Mouse (Mus musculus) hindbrain, embryonic 14.5 days (tissue): Measurements from ENCODE around the gene 9930111J21Rik1. TPM values are rescaled to one million over a fixed set of nuclear protein-coding genes. Genes with fewer than 3 reads are reported as not detected.
"Not testable (repeated sequence)": the region's sequence is repeated elsewhere in the genome, so short reads cannot be mapped to it uniquely, and the experiment has no call there.

ENCODE experiments used
- ATAC-seq: fragments of 200-750 bp; cut with Nextera tagmentation; 2 replicates; pipeline ENCODE4 v1.8.0; 2017; ENCODE audit warnings: moderate number of reproducible peaks, mild to moderate bottlenecking, moderate TSS enrichment, moderate library complexity; ENCODE audit not compliant: low FRiP score
- DNase-seq: peaks from one replicate; pipeline ENCODE4 v3.0.0-alpha.2; 2015; ENCODE audit warnings: low spot score
- H3K27ac ChIP-seq: fragments of 300-500 bp; sonication (generic); 2 replicates; pipeline ENCODE4 v1.5.1; 2014; ENCODE audit warnings: mild to moderate bottlenecking, moderate library complexity
- H3K27me3 ChIP-seq: fragments of 300-500 bp; sonication (generic); 2 replicates; pipeline ENCODE4 v1.6.1; 2014; ENCODE audit warnings: mild to moderate bottlenecking, low read length, mixed read lengths; ENCODE audit not compliant: control insufficient read depth, insufficient read depth
- H3K36me3 ChIP-seq: fragments of 300-500 bp; sonication (generic); replicated peaks from 2 replicates; pipeline ENCODE4 v1.6.1; 2014; ENCODE audit not compliant: control insufficient read depth, insufficient read depth
- H3K4me1 ChIP-seq: fragments of 300-500 bp; sonication (generic); replicated peaks from 2 replicates; pipeline ENCODE4 v1.6.1; 2014; ENCODE audit warnings: antibody characterized with exemption, low read length, mixed read lengths; ENCODE audit not compliant: control insufficient read depth, insufficient read depth
- H3K4me2 ChIP-seq: fragments of 300-500 bp; sonication (generic); replicated peaks from 2 replicates; pipeline ENCODE4 v1.6.1; 2014; ENCODE audit warnings: mild to moderate bottlenecking, moderate library complexity
- H3K4me3 ChIP-seq: fragments of 300-500 bp; sonication (generic); replicated peaks from 2 replicates; pipeline ENCODE4 v1.5.1; 2014; ENCODE audit warnings: mild to moderate bottlenecking, low read length
- H3K9ac ChIP-seq: fragments of 300-500 bp; sonication (generic); 2 replicates; pipeline ENCODE4 v1.6.1; 2014
- H3K9me3 ChIP-seq: fragments of 300-500 bp; sonication (generic); 2 replicates; pipeline ENCODE4 v1.6.1; 2016; ENCODE audit warnings: low read length; ENCODE audit not compliant: control insufficient read depth
- WGBS: fragments of 180-500 bp; shearing (Covaris S2); extraction: QIAGEN DNeasy Blood & Tissue Kit; methylation state at CpG from one replicate; pipeline ENCODE4 v1.1.7; 2014; 5-methylcytosine and 5-hydroxymethylcytosine counted together
- polyA plus RNA-seq: library from polyadenylated mRNA; unstranded; fragments of >200 nt; fragmentation: Nextera tagmentation; extraction: Ambion mirVana; gene quantifications from 2 replicates; pipeline ENCODE4 v1.2.1, GENCODE M21; 2014

The 9930111J21Rik1 gene
- polyA plus RNA-seq, 1 experiment from 2014 or later = 0.51 TPM

DNA sequence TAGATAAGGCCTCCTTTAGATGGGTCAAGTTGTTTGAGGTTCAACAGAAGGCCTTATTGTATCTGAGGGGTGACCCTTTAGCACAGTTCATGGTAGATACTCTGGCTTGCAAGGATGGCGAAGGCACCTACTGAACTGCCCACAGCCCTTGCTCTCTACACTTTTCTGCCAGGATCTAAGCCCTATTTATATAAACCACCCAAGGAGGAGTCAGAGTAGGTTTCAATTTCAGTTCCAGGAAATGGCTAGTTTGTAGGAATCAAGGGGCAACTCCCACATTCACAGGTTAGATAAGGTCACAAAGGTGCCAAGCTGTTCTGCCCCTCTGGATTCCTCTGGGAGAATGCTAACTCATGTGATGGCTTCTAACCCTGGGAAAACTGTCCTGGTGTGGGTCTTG, 51.1 kb downstream of the 9930111J21Rik1 start:
- H3K9ac ChIP-seq, ATAC-seq, H3K4me1 ChIP-seq, H3K27me3 ChIP-seq, H3K4me2 ChIP-seq, H3K4me3 ChIP-seq, H3K27ac ChIP-seq, H3K9me3 ChIP-seq, H3K36me3 ChIP-seq, DNase-seq: not testable (repeated sequence)
- WGBS = 95% methylated on average over 1 of the region's 1 CpGs

DNA sequence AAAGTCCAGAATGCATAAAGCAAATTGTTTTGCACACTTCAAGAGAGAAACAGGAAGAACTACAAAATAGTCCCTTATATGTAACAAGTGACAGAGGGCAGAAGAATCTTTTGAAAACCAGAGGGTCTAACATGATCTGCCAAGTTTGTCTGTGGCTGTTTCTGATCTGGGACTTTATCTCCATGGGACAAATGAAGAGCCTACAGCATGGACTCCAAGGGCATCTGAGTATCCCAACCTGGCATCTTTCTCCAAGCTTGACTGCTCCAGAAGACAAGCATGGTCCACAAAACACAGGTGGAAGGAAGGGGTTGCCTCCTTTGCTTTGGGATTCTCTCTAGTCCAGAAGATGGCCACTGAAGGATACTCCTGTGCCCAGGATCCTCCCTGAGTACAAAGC, 52.8 kb downstream of the 9930111J21Rik1 start:
- H3K9me3 ChIP-seq, H3K27me3 ChIP-seq, H3K9ac ChIP-seq, H3K4me1 ChIP-seq, H3K4me3 ChIP-seq, ATAC-seq, H3K27ac ChIP-seq, H3K36me3 ChIP-seq, H3K4me2 ChIP-seq, DNase-seq: not testable (repeated sequence)

DNA sequence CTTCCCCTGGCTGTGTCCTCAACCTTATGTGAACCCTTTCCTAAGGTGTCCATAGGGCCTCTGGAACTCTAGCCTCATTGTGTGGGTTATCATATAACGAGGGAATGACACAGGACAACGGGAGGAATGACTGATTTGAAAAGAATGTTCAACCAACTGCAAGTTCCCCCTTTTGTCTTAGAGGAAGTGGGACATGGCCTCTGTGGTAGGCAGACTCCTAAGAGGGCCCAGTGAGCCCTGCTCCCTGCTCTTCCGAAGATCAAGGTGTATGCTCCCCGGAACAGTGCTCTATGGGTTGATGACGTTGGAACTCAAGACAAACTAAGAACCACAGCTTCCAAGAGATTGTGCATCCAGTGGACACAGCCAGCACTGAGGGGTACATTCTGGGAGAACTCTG, 55.4 kb downstream of the 9930111J21Rik1 start:
- not testable (repeated sequence) for H3K36me3 ChIP-seq

DNA sequence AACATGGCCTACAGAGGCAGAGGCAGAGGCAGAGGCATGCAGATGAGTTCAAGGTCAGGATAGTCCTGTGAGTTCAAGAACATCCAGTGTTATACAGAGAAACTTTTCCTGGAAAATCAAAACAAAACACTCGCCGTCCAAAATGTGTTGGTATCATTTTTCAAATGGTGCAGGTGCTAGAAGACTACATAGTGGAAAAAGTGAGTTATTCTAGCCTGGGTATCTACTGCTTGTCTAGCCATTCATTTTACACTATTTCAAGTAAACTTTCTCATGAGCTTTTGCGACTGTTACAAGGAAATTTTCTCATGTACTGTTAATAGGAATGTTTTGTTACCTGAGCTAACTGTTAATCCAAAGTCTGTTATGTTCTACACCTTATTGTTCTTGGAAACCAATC, 60.8 kb downstream of the 9930111J21Rik1 start:
- no peak for ATAC-seq
- no peak for DNase-seq
- H3K4me3 ChIP-seq = no peak overlapping the region
- no peak overlapping the region for H3K27ac ChIP-seq
- no peaks in the 10 kb centered on the region for H3K27me3 ChIP-seq
- H3K9ac ChIP-seq = no peak overlapping the region
- H3K4me2 ChIP-seq = no peak overlapping the region
- H3K4me1 ChIP-seq = no peaks in the 10 kb centered on the region
- no peaks in the 10 kb centered on the region for H3K36me3 ChIP-seq
- H3K9me3 ChIP-seq = no peaks in the 10 kb centered on the region
- WGBS = 93% methylated on average over 3 of the region's 3 CpGs

More for the DNA sequence above, 55.4 kb downstream of the 9930111J21Rik1 start:
- H3K4me3 ChIP-seq, H3K9me3 ChIP-seq, H3K9ac ChIP-seq, H3K27ac ChIP-seq, DNase-seq, ATAC-seq, H3K27me3 ChIP-seq, H3K4me2 ChIP-seq, H3K4me1 ChIP-seq: not testable (repeated sequence)
- 78% methylated on average over 5 of the region's 5 CpGs for WGBS

DNA sequence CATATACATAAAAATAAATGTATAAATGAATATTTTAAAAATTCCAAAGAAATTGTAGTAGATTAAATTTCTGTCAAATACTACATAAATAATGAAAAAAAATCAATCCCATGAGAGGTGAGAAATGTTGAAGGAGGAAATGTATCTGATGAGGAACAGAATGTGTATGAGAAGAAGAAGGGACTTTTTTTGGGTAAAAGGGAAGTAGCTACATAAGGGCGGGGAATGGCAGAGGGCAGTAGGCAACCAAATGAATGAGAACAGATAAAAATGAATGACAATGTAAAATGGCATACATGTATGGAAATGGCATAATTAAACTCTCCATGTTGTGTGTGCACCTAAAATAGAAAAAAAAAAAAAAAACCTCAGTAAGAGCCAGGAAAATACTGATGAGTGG, 65.6 kb downstream of the 9930111J21Rik1 start:
- H3K4me2 ChIP-seq = no peak overlapping the region
- no peak for DNase-seq
- H3K4me1 ChIP-seq = no peaks in the 10 kb centered on the region
- no peak overlapping the region for H3K9ac ChIP-seq
- ATAC-seq = no peak
- no peak overlapping the region for H3K4me3 ChIP-seq
- no peaks in the 10 kb centered on the region for H3K36me3 ChIP-seq
- 100% methylated on average over 1 of the region's 1 CpGs for WGBS
- H3K9me3 ChIP-seq = no peaks in the 10 kb centered on the region
- H3K27ac ChIP-seq = no peak overlapping the region
- H3K27me3 ChIP-seq = no peaks in the 10 kb centered on the region

DNA sequence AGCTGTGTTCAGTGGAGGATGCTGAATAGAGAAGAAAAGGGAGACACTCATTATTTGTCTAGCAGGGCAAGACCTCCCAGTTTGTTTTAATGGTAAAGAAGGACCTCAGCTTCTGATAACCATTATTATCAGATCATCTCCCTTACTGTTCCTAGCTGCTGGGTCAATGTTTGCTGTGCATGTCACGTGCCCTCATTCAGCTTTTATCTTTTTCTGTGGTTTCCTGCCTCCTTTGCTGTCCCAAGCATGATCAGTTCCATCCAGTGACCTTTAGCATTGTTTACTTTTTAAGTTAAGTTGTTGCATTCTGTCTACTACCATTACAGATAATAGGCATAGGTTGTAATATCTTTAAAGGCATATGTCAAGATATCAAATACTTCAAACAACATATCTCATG, 70.7 kb downstream of the 9930111J21Rik1 start:
- H3K9me3 ChIP-seq = no peaks in the 10 kb centered on the region
- DNase-seq = no peak
- H3K27ac ChIP-seq = no peak overlapping the region
- WGBS = 63% methylated on average over 1 of the region's 1 CpGs
- H3K4me1 ChIP-seq = no peaks in the 10 kb centered on the region
- no peak overlapping the region for H3K4me3 ChIP-seq
- H3K27me3 ChIP-seq = no peaks in the 10 kb centered on the region
- H3K36me3 ChIP-seq = no peaks in the 10 kb centered on the region
- H3K9ac ChIP-seq = no peak overlapping the region
- no peak overlapping the region for H3K4me2 ChIP-seq
- no peak for ATAC-seq

DNA sequence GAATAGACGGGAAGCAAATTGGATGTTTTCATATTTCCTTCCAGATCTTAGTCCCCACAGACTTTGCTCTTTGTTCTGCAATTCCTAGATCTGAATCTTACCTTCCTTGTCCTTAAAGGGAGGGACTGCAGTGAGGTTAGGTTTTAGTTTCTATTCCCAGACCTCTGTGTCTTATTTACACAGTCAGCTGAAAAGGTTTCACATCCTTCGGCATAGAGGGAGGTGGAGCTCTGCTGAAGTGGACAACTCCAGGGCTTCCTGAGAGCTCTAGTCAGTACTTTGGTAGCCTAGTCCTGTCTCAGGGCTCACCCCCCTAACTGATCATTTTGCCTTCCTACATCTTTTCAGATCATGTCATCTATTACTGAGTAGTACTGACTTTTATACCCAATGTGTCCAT, 77.2 kb downstream of the 9930111J21Rik1 start, which contains the start of gene Gm5431:
TSS of gene Gm5431 (minus strand) at position 194 of the 400 bp plus-strand sequence.
- DNase-seq (no peak), ATAC-seq (no peak)
- Histone ChIP-seq H3K27me3 (no peaks in the 10 kb centered on the region), H3K9me3 (no peaks in the 10 kb centered on the region), H3K4me1 (no peaks in the 10 kb centered on the region), H3K27ac (no peak within 1 kb of the TSS), H3K4me2 (no peak within 1 kb of the TSS), H3K36me3 (no peaks in the 10 kb centered on the region), H3K4me3 (no peak within 1 kb of the TSS), H3K9ac (no peak within 1 kb of the TSS)
- 64% methylated on average over 2 of the region's 2 CpGs for WGBS

DNA sequence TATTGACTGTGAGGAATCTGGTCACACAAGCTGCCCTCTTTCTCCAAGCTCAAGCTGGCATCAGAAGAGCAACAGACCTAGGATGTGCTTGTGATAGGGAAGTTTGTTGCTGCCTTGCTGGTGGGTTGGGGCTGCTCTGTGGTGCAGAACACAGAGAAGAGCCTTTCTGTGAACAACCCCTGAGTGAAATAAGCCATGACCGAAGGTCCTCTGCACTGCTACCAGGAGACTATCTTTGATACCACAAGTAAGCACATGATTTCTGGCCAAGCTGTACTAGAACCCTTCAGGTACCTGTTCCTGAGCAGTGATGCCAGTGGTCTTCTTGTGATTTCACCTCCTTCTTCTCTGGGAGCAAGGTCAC, 77.6 kb downstream of the 9930111J21Rik1 start:
- not testable (repeated sequence) for H3K9me3 ChIP-seq, H3K9ac ChIP-seq, H3K27ac ChIP-seq, DNase-seq, H3K36me3 ChIP-seq, H3K4me3 ChIP-seq, ATAC-seq, H3K27me3 ChIP-seq, H3K4me1 ChIP-seq, H3K4me2 ChIP-seq
- 89% methylated on average over 1 of the region's 1 CpGs for WGBS

DNA sequence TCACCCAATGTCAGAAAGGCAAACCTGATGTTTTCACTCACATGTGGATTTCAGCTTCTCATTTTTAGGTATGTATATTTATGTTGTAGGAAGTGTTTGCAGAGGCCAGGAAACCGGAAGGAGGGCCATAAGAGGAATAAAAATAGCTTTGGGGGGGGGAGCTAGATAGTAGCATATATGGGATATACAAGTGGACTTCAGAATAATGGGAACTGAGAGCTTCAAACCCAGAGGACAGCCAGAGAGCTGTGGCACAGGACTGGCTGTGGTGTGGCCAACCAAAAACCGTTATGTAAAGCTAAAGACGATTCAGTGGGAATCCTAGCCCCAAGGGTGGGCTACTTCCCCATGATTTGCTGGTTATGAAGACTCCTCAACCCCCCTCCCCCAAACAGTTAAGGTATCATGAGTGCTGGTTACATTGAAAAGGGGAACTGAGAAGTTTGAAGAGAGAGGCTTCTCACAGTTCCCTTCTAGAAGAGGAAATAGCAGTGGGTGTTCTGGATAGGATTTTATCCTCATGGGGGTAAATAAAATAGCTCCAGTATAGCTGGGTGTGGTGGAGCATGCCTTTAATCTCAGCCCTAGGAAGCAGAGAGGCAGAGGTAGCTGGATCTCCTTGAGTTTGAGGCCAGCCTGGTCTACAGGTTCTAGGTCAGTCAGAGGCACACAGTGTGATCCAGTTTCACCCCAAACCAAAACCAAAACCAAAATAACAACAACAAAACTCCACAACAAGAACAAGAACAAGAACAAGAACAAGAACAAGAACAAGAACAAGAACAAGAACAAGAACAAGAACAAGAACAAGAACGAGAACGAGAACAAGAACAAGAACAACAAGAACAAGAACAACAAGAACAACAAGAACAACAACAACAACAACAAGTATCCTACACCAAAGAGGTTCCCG, 78.3 kb downstream of the 9930111J21Rik1 start:
- H3K27me3 ChIP-seq, H3K4me3 ChIP-seq, H3K4me1 ChIP-seq, H3K9me3 ChIP-seq, H3K9ac ChIP-seq, H3K27ac ChIP-seq, DNase-seq, H3K36me3 ChIP-seq, ATAC-seq, H3K4me2 ChIP-seq: not testable (repeated sequence)
- WGBS = 77% methylated on average over 6 of the region's 6 CpGs
